Mouse (Mus musculus) stomach, postnatal 0 days (tissue): ENCODE results near the gene Pik3r3. TPM values are rescaled to one million over a fixed set of nuclear protein-coding genes. Genes with fewer than 3 reads are reported as not detected.
A peak's percentile ranks its signal among the peaks of the same experiment; 100 is the strongest.

ENCODE experiments used
- ATAC-seq: fragments of 200-750 bp; cut with Nextera tagmentation; 2 replicates; pipeline ENCODE4 v1.8.0; 2017; ENCODE audit not compliant: low FRiP score, low TSS enrichment
- DNase-seq: peaks from one replicate; pipeline ENCODE4 v3.0.0-alpha.2; 2016; ENCODE audit warnings: low spot score
- H3K27ac ChIP-seq: fragments of 300-500 bp; sonication (generic); replicated peaks from 2 replicates; pipeline ENCODE4 v1.5.1; 2014; ENCODE audit warnings: mild to moderate bottlenecking, control low read depth
- H3K27me3 ChIP-seq: fragments of 300-500 bp; sonication (generic); 2 replicates; pipeline ENCODE4 v1.6.1; 2014; ENCODE audit warnings: low read length; ENCODE audit not compliant: control insufficient read depth, insufficient read depth
- H3K36me3 ChIP-seq: fragments of 300-500 bp; sonication (generic); 2 replicates; pipeline ENCODE4 v1.6.1; 2014; ENCODE audit warnings: low read length, mixed read lengths; ENCODE audit not compliant: control insufficient read depth, insufficient read depth
- H3K4me1 ChIP-seq: fragments of 300-500 bp; sonication (generic); replicated peaks from 2 replicates; pipeline ENCODE4 v1.6.1; 2014; ENCODE audit warnings: antibody characterized with exemption; ENCODE audit not compliant: control insufficient read depth, insufficient read depth
- H3K4me2 ChIP-seq: fragments of 300-500 bp; sonication (generic); replicated peaks from 2 replicates; pipeline ENCODE4 v1.6.1; 2014; ENCODE audit warnings: low read depth, mild to moderate bottlenecking, control low read depth, moderate library complexity
- H3K4me3 ChIP-seq: fragments of 300-500 bp; sonication (generic); 2 replicates; pipeline ENCODE4 v1.5.1; 2014; ENCODE audit warnings: low read depth, low read length, control low read depth
- H3K9ac ChIP-seq: fragments of 300-500 bp; sonication (generic); 2 replicates; pipeline ENCODE4 v1.6.1; 2014; ENCODE audit warnings: mild to moderate bottlenecking, low read length, control low read depth, mixed read lengths
- H3K9me3 ChIP-seq: fragments of 300-500 bp; sonication (generic); 2 replicates; pipeline ENCODE4 v1.6.1; 2016; ENCODE audit warnings: low read length; ENCODE audit not compliant: control insufficient read depth
- CTCF ChIP-seq: IDR thresholded peaks from 2 replicates; pipeline ENCODE4 v1.5.1; 2016; ENCODE audit warnings: antibody characterized with exemption, low read depth, mild to moderate bottlenecking, moderate library complexity
- EP300 ChIP-seq: optimal IDR thresholded peaks from 2 replicates; pipeline ENCODE3; 2016; ENCODE audit warnings: antibody characterized with exemption
- WGBS: fragments of 180-500 bp; shearing (Covaris S2); extraction: QIAGEN DNeasy Blood & Tissue Kit; methylation state at CpG from one replicate; pipeline ENCODE4 v1.1.7; 2014; 5-methylcytosine and 5-hydroxymethylcytosine counted together
- polyA plus RNA-seq: library from polyadenylated mRNA; unstranded; fragments of >200 nt; fragmentation: Nextera tagmentation; extraction: Ambion mirVana; gene quantifications from 2 replicates; pipeline ENCODE4 v1.2.1, GENCODE M21; 2015

The Pik3r3 gene
- polyA plus RNA-seq, 1 experiment from 2014 or later = 6.8 TPM

DNA sequence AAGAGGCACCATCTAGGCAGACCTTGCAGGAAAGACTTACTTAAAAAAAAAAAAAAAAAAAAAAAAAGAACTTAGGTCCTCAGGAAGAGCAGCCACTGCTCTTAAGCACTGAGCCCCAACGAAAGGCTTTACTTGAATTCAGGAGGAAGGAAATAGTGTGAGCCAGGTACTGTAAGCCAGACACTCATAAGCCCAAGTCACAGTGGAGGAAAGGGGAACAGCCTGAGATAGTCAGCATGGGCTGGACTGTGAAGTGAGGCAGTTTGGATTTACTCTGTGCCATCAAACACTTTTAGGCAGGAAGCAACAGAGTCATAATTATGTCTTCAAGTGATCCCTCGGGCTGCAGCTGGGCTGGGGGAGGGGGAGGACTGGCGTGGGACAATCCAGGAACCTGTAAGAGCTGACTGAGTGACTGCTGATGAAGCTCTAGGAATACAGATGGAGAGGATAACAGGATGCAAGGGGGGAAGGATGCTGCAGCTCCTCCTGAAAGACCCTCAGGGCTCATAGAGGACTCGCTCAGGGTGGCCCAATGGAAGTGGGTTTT, 29.1 kb upstream of the Pik3r3 start:
- no peaks in the 10 kb centered on the region for H3K27me3 ChIP-seq
- no peak overlapping the region for H3K4me2 ChIP-seq
- TF ChIP-seq CTCF (no peak), EP300 (no peak)
- H3K4me3 ChIP-seq = no peak overlapping the region
- no peak overlapping the region for H3K9ac ChIP-seq
- no peaks in the 10 kb centered on the region for H3K4me1 ChIP-seq
- DNase-seq (no peak), ATAC-seq (no peak)
- WGBS = 60% methylated on average over 4 of the region's 4 CpGs
- H3K36me3 ChIP-seq = no peaks in the 10 kb centered on the region
- no peak overlapping the region for H3K27ac ChIP-seq
- H3K9me3 ChIP-seq = no peaks in the 10 kb centered on the region

- Histone ChIP-seq H3K9ac (no peak overlapping the region), H3K36me3 (no peaks in the 10 kb centered on the region), H3K27me3 (no peaks in the 10 kb centered on the region), H3K9me3 (no peaks in the 10 kb centered on the region), H3K4me3 (no peak overlapping the region), H3K27ac (no peak overlapping the region), H3K4me2 (no peak overlapping the region), H3K4me1 (no peaks in the 10 kb centered on the region)
- TF ChIP-seq EP300 (no peak), CTCF (no peak)
- ATAC-seq (peak; percentile 64; the same call in 1 of the 2 replicates), DNase-seq (no peak)
- 51% methylated on average over 9 of the region's 9 CpGs for WGBS
Measured at GRCm38 (mm10) chr4:116193583-116194383, 27.6 kb upstream of the Pik3r3 start.

DNA sequence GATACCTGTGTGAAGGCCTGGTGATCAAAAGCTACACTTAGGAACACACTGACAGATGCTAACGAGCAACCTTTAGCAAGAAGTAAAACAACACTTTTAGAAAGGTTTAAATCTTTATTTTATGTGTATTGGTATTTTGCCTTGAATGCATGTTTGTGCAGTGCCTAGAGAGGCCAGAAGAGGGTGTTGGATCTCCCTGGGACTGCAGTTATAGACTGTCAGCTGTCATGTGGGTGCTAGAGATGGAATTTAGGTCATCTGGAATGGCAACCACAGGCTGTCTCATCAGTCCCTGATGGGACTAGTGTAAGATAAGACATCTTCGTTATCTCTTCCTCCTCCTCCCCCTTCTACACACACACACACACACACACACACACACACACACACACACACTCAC, 23.0 kb upstream of the Pik3r3 start:
- Histone ChIP-seq H3K36me3 (no peaks in the 10 kb centered on the region), H3K4me2 (no peak overlapping the region), H3K4me1 (no peaks in the 10 kb centered on the region), H3K27ac (no peak overlapping the region), H3K4me3 (no peak overlapping the region), H3K9me3 (no peaks in the 10 kb centered on the region), H3K27me3 (no peaks in the 10 kb centered on the region), H3K9ac (no peak overlapping the region)
- WGBS = 86% methylated on average over 2 of the region's 2 CpGs
- ATAC-seq = no peak
- TF ChIP-seq CTCF = peak; percentile 55
- TF ChIP-seq EP300 = no peak
- no peak for DNase-seq

DNA sequence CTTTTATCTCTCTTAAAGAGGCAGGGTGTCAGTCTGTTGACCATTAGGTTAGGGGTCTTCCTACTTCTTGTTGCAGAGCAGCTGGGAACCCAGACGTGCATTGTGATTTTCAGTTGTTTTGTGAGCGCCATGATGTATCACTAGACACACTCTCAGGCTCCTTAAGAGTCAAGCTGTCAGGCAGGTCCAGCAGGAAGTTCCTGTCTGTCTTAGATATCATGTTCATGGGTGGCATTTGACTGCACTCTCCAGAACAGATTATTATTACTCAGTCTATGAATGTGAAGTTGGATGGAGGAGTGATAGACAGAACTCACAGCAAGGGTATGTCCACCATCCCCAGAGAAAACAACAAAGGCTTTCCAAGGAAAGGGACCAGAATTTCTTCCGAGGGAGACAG, 17.0 kb upstream of the Pik3r3 start:
- no peak for ATAC-seq
- no peaks in the 10 kb centered on the region for H3K9me3 ChIP-seq
- H3K4me1 ChIP-seq = no peaks in the 10 kb centered on the region
- DNase-seq = no peak
- no peak overlapping the region for H3K4me3 ChIP-seq
- WGBS = 49% methylated on average over 3 of the region's 3 CpGs
- no peak for TF ChIP-seq CTCF
- peak; percentile 57 for TF ChIP-seq EP300
- no peak overlapping the region for H3K9ac ChIP-seq
- no peaks in the 10 kb centered on the region for H3K27me3 ChIP-seq
- H3K4me2 ChIP-seq = no peak overlapping the region
- H3K27ac ChIP-seq = no peak overlapping the region
- no peaks in the 10 kb centered on the region for H3K36me3 ChIP-seq

GRCm38 (mm10) chr4:116206531-116206930, 14.9 kb upstream of the Pik3r3 start:
- no peak overlapping the region for H3K27ac ChIP-seq
- no peaks in the 10 kb centered on the region for H3K9me3 ChIP-seq
- TF ChIP-seq EP300 (no peak), CTCF (no peak)
- H3K4me1 ChIP-seq = no peaks in the 10 kb centered on the region
- no peak overlapping the region for H3K9ac ChIP-seq
- ATAC-seq (peak; percentile 61; the same call in 1 of the 2 replicates), DNase-seq (no peak)
- H3K4me3 ChIP-seq = no peak overlapping the region
- WGBS = 48% methylated on average over 4 of the region's 4 CpGs
- no peak overlapping the region for H3K4me2 ChIP-seq
- H3K27me3 ChIP-seq = no peaks in the 10 kb centered on the region
- no peaks in the 10 kb centered on the region for H3K36me3 ChIP-seq

DNA sequence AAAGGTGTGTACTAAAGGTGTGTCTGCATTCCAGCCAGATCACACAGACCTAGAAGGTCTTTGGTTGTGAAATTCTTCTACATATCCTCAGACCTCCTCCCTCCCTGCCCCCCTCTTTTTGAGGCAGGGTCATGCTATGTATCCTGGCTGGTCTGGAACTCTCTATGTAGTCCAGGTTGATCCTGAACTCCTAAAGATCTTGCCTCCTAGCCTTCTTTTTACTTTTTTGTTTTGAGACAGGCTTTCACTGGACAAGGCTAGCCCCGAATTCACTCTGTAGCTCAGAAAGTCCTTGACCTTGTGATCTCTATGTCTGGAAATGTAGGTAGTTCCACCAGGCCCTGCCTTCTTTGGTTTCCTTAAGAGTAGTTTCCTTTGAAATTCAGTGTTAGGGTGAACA, 12.5 kb upstream of the Pik3r3 start:
- H3K4me3 ChIP-seq = no peak overlapping the region
- H3K4me2 ChIP-seq = no peak overlapping the region
- H3K4me1 ChIP-seq = no peaks in the 10 kb centered on the region
- DNase-seq = no peak
- WGBS = 86% methylated on average over 1 of the region's 1 CpGs
- no peaks in the 10 kb centered on the region for H3K36me3 ChIP-seq
- no peaks in the 10 kb centered on the region for H3K9me3 ChIP-seq
- no peak overlapping the region for H3K9ac ChIP-seq
- TF ChIP-seq EP300 = no peak
- no peak for TF ChIP-seq CTCF
- no peak overlapping the region for H3K27ac ChIP-seq
- ATAC-seq = no peak
- H3K27me3 ChIP-seq = no peaks in the 10 kb centered on the region
